Mouse (Mus musculus): ENCODE measurements around the gene Tspan18. TPM values are rescaled to one million over a fixed set of nuclear protein-coding genes. Genes with fewer than 3 reads are reported as not detected.
A peak's percentile ranks its signal among the peaks of the same experiment; 100 is the strongest.

The Tspan18 gene
- polyA plus RNA-seq, 1 experiment from 2014 or later = 71.9 TPM

- Histone ChIP-seq H3K4me1 (ENCODE audit: control insufficient read depth, insufficient read depth, low read length) (peaks cover 83% of the 10 kb centered on the region), H3K36me3 (ENCODE audit: control insufficient read depth, insufficient read depth, low read length) (no peaks in the 10 kb centered on the region), H3K27ac (ENCODE audit: low read depth, low read length) (peak overlapping the region; percentile 79; the same call in 1 of the 2 replicates), H3K27me3 (ENCODE audit: control insufficient read depth, insufficient read depth, low read length) (no peaks in the 10 kb centered on the region), H3K4me3 (ENCODE audit: low read depth, low read length) (no peak overlapping the region), H3K9me3 (ENCODE audit: control insufficient read depth, low read length) (no peaks in the 10 kb centered on the region), H3K9ac (ENCODE audit: low read length) (no peak overlapping the region), H3K4me2 (ENCODE audit: low read depth) (no peak overlapping the region)
- 43% methylated on average over 2 of the region's 2 CpGs for WGBS
- DNase-seq (ENCODE audit: low spot score) = no peak
- ATAC-seq (ENCODE audit: insufficient read depth, low FRiP score, low TSS enrichment) = no peak
These were observed 49.7 kb downstream of the Tspan18 start for GRCm38 (mm10) chr2:93284625-93285024.

DNA sequence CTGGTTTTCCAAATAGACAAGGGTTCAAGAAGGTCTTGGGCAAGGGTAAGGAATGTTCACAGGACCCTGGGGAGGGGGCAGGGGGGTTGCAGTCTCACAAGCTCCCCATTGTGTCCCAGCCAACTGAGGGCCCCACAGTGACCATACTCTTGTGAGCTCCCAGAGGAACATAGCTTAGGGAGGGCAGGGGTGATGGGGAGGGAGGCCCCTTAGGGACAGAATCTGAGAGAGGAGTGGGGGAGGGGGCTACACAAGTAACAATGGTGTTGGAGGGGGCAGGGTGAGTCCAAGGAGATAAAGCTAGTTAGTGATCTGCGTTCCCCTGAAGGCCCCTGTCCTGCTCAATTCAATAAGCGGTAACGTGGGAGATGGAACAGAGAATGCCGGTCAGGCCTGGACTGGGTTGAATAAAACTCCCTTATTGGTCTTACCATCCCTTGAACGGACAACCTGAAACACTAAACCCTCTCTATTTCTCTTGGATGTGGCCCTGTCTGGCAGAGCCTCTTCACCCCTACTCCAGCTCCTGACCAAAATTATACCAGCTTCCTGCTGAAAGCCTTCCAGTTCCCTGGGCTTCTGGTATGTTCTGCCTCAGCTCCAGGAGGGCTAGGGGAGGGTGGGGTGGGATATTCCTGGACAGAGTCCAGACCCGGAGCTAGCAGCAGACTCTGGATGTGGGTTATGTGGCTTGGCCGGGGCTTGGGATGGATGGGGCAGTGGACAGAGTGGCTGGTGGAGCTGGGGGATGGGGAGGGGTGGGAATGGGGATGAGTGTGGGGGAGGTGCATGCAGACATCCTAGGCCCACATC is 50.6 kb downstream of the Tspan18 start:
- DNase-seq (ENCODE audit: low spot score) (peak; percentile 51), ATAC-seq (ENCODE audit: insufficient read depth, low FRiP score, low TSS enrichment) (no peak)
- Histone ChIP-seq H3K9ac (ENCODE audit: low read length) (peak overlapping the region; percentile 22; the same call in 1 of the 2 replicates), H3K4me3 (ENCODE audit: low read depth, low read length) (no peak overlapping the region), H3K4me1 (ENCODE audit: control insufficient read depth, insufficient read depth, low read length) (peaks cover 84% of the 10 kb centered on the region), H3K9me3 (ENCODE audit: control insufficient read depth, low read length) (no peaks in the 10 kb centered on the region), H3K36me3 (ENCODE audit: control insufficient read depth, insufficient read depth, low read length) (no peaks in the 10 kb centered on the region), H3K4me2 (ENCODE audit: low read depth) (0 out of 2 replicates have a peak overlapping the region, but pooled peaks have one; percentile 19), H3K27ac (ENCODE audit: low read depth, low read length) (peak overlapping the region; percentile 73), H3K27me3 (ENCODE audit: control insufficient read depth, insufficient read depth, low read length) (no peaks in the 10 kb centered on the region)
- WGBS = 23% methylated on average over 7 of the region's 7 CpGs

- no peak overlapping the region for H3K9ac ChIP-seq (ENCODE audit: low read length)
- 95% methylated on average over 4 of the region's 4 CpGs for WGBS
These were observed 51.7 kb downstream of the Tspan18 start for GRCm38 (mm10) chr2:93282636-93283035.

DNA sequence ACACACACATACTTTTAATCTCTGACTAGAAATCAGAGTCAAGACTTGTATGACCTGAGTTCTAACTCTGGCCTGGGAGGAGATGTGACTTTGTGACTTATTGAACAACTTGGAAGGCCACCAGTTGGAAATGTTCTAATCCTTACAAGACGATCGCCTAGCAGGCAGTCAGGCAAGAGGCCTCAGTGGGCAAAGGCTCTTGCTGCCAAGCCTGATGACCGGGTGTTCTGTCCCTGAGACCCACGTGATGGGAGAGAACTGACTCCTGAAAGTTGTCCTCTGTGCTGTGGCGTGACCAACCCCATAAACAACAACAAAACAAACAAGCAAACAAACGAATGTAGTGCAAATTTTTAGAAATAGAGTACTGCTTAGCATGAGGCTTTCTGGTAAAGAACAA is 52.8 kb downstream of the Tspan18 start:
- Histone ChIP-seq H3K9ac (ENCODE audit: low read length) (no peak overlapping the region), H3K36me3 (ENCODE audit: control insufficient read depth, insufficient read depth, low read length) (no peaks in the 10 kb centered on the region)

More at GRCm38 (mm10) chr2:93282636-93283035, 51.7 kb downstream of the Tspan18 start:
- Histone ChIP-seq H3K27me3 (ENCODE audit: control insufficient read depth, insufficient read depth, low read length) (no peaks in the 10 kb centered on the region), H3K4me1 (ENCODE audit: control insufficient read depth, insufficient read depth, low read length) (peaks cover 87% of the 10 kb centered on the region), H3K9me3 (ENCODE audit: control insufficient read depth, low read length) (no peaks in the 10 kb centered on the region), H3K36me3 (ENCODE audit: control insufficient read depth, insufficient read depth, low read length) (no peaks in the 10 kb centered on the region), H3K4me3 (ENCODE audit: low read depth, low read length) (no peak overlapping the region), H3K27ac (ENCODE audit: low read depth, low read length) (peak overlapping the region; percentile 73), H3K4me2 (ENCODE audit: low read depth) (no peak overlapping the region)
- ATAC-seq (ENCODE audit: insufficient read depth, low FRiP score, low TSS enrichment) = no peak
- no peak for DNase-seq (ENCODE audit: low spot score)

GRCm38 (mm10) chr2:93280117-93280620 is 54.1 kb downstream of the Tspan18 start:
- Histone ChIP-seq H3K4me3 (ENCODE audit: low read depth, low read length) (no peak overlapping the region), H3K4me1 (ENCODE audit: control insufficient read depth, insufficient read depth, low read length) (peaks cover 70% of the 10 kb centered on the region), H3K27me3 (ENCODE audit: control insufficient read depth, insufficient read depth, low read length) (no peaks in the 10 kb centered on the region), H3K9me3 (ENCODE audit: control insufficient read depth, low read length) (no peaks in the 10 kb centered on the region), H3K27ac (ENCODE audit: low read depth, low read length) (peak overlapping the region; percentile 82), H3K4me2 (ENCODE audit: low read depth) (no peak overlapping the region), H3K36me3 (ENCODE audit: control insufficient read depth, insufficient read depth, low read length) (no peaks in the 10 kb centered on the region), H3K9ac (ENCODE audit: low read length) (no peak overlapping the region)
- WGBS = 68% methylated on average over 2 of the region's 2 CpGs
- DNase-seq (ENCODE audit: low spot score) (no peak), ATAC-seq (ENCODE audit: insufficient read depth, low FRiP score, low TSS enrichment) (no peak; the same call in 1 of the 2 replicates)

More for the DNA sequence above, 52.8 kb downstream of the Tspan18 start:
- Histone ChIP-seq H3K27me3 (ENCODE audit: control insufficient read depth, insufficient read depth, low read length) (no peaks in the 10 kb centered on the region), H3K9me3 (ENCODE audit: control insufficient read depth, low read length) (no peaks in the 10 kb centered on the region), H3K27ac (ENCODE audit: low read depth, low read length) (no peak overlapping the region), H3K4me3 (ENCODE audit: low read depth, low read length) (no peak overlapping the region), H3K4me1 (ENCODE audit: control insufficient read depth, insufficient read depth, low read length) (peaks cover 83% of the 10 kb centered on the region), H3K4me2 (ENCODE audit: low read depth) (no peak overlapping the region)
- ATAC-seq (ENCODE audit: insufficient read depth, low FRiP score, low TSS enrichment) = no peak
- DNase-seq (ENCODE audit: low spot score) = no peak
- 83% methylated on average over 6 of the region's 6 CpGs for WGBS

DNA sequence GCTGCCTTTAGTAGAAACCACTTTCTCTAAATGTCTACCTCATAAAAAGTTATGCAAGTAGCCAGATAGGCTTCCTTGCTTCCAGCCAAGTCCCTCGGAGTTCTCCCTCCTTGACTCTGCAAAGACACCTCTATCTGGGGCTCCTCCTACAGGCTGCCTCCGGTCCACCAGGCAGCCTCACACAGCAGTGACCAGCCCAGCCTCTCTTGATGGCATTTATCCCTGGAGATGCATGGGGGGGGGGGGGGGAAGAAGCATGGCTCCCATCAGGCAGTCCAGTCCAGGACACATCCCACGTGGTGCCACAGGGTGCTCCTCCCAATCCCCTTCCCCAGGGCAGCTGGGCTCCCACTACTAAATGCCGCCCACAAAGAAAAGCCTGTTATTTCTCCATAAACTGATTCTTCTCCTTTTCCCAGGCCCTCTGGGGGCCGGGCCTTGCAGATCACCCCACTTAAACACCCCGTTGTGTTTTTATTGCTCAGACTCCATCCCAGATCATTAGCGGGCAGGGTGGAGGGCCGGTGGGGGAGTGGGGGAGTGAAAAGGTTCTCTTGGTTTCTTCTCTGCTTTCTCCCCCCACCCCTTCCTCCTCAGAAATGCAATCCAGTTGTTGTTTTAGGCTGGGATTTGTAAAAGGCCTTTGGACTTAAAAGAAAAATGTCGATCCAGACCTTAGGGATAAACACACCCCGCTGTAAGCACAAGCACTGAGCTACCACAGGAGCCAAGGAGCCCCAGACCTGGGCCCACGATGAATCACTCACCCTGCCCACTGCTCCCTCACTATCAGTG is 55.9 kb downstream of the Tspan18 start:
- peak; percentile 65 for DNase-seq (ENCODE audit: low spot score)
- H3K9ac ChIP-seq (ENCODE audit: low read length) = peak overlapping the region; percentile 15
- no peak overlapping the region for H3K4me3 ChIP-seq (ENCODE audit: low read depth, low read length)
- H3K36me3 ChIP-seq (ENCODE audit: control insufficient read depth, insufficient read depth, low read length) = no peaks in the 10 kb centered on the region
- H3K27me3 ChIP-seq (ENCODE audit: control insufficient read depth, insufficient read depth, low read length) = no peaks in the 10 kb centered on the region
- peak overlapping the region; percentile 25 for H3K4me2 ChIP-seq (ENCODE audit: low read depth)
- peak; percentile 79 for ATAC-seq (ENCODE audit: insufficient read depth, low FRiP score, low TSS enrichment)
- H3K4me1 ChIP-seq (ENCODE audit: control insufficient read depth, insufficient read depth, low read length) = peaks cover 52% of the 10 kb centered on the region
- WGBS = 6% methylated on average over 11 of the region's 11 CpGs
- peak overlapping the region; percentile 85 for H3K27ac ChIP-seq (ENCODE audit: low read depth, low read length)
- H3K9me3 ChIP-seq (ENCODE audit: control insufficient read depth, low read length) = no peaks in the 10 kb centered on the region

DNA sequence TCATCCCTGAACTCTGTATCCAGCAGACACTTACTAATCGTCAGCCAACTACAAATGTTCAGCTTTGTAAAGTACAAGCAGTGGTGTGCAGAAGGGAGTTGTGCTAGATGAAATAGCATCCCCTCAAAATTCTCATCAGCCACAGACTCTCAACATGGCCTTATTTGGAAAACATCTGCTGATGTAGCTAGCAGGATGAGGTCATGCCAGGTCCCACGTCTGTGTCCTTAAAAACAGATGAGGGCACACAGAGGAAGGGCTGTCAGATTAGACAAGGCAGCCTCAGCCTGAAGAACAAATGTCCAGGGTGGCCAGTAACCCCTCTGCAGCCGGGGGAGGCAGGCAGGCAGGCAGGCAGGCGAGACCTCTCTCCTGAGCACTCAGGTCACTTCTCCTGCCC is 56.8 kb downstream of the Tspan18 start:
- Histone ChIP-seq H3K27me3 (ENCODE audit: control insufficient read depth, insufficient read depth, low read length) (no peaks in the 10 kb centered on the region), H3K27ac (ENCODE audit: low read depth, low read length) (peak overlapping the region; percentile 85), H3K4me2 (ENCODE audit: low read depth) (no peak overlapping the region), H3K4me1 (ENCODE audit: control insufficient read depth, insufficient read depth, low read length) (peaks cover 44% of the 10 kb centered on the region), H3K4me3 (ENCODE audit: low read depth, low read length) (no peak overlapping the region), H3K36me3 (ENCODE audit: control insufficient read depth, insufficient read depth, low read length) (no peaks in the 10 kb centered on the region), H3K9me3 (ENCODE audit: control insufficient read depth, low read length) (no peaks in the 10 kb centered on the region), H3K9ac (ENCODE audit: low read length) (0 out of 2 replicates have a peak overlapping the region, but pooled peaks have one; percentile 15)
- no peak for ATAC-seq (ENCODE audit: insufficient read depth, low FRiP score, low TSS enrichment)
- no peak for DNase-seq (ENCODE audit: low spot score)
- WGBS = 26% methylated on average over 4 of the region's 4 CpGs

DNA sequence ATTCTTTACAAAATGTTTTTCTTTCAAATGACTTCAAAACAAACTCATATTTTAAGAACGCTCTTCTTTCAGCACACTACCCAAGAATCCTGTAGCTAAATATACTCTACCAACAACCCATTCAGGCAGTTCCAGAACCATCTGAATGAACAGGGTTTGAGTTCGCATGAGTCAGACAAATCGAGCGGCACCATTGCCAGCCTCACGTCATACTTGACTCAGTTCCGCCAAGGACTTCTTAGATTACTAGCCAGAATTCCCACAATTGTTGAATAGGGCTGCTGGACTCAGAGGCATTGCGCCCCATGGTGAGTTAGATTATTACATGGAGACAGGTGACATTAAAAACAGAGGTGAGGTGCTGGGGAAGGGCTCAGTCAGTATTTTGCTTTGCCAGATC is 58.3 kb downstream of the Tspan18 start:
- 95% methylated on average over 7 of the region's 7 CpGs for WGBS
- H3K4me2 ChIP-seq (ENCODE audit: low read depth) = no peak overlapping the region
- H3K9ac ChIP-seq (ENCODE audit: low read length) = no peak overlapping the region
- H3K4me3 ChIP-seq (ENCODE audit: low read depth, low read length) = no peak overlapping the region
- H3K4me1 ChIP-seq (ENCODE audit: control insufficient read depth, insufficient read depth, low read length) = peaks cover 37% of the 10 kb centered on the region
- H3K27ac ChIP-seq (ENCODE audit: low read depth, low read length) = no peak overlapping the region
- DNase-seq (ENCODE audit: low spot score) (no peak), ATAC-seq (ENCODE audit: insufficient read depth, low FRiP score, low TSS enrichment) (no peak)
- H3K9me3 ChIP-seq (ENCODE audit: control insufficient read depth, low read length) = no peaks in the 10 kb centered on the region
- no peaks in the 10 kb centered on the region for H3K36me3 ChIP-seq (ENCODE audit: control insufficient read depth, insufficient read depth, low read length)
- no peaks in the 10 kb centered on the region for H3K27me3 ChIP-seq (ENCODE audit: control insufficient read depth, insufficient read depth, low read length)

Data from neural tube, embryonic 11.5 days (tissue).